Mouse (Mus musculus) embryonic fibroblast, embryonic 13.5 days (primary cell): Measurements from ENCODE around the gene Slc37a1.

Experiments used
- CTCF ChIP-seq: IDR thresholded peaks from 2 replicates; pipeline ENCODE4 v1.5.1; 2011; ENCODE audit warnings: mild to moderate bottlenecking, control low read depth, low read length, moderate library complexity, borderline replicate concordance; ENCODE audit not compliant: insufficient read depth
- POLR2A ChIP-seq: IDR thresholded peaks from 2 replicates; pipeline ENCODE4 v1.6.1; 2011; ENCODE audit warnings: low read depth, mild to moderate bottlenecking, control low read depth, low read length, moderate library complexity

DNA sequence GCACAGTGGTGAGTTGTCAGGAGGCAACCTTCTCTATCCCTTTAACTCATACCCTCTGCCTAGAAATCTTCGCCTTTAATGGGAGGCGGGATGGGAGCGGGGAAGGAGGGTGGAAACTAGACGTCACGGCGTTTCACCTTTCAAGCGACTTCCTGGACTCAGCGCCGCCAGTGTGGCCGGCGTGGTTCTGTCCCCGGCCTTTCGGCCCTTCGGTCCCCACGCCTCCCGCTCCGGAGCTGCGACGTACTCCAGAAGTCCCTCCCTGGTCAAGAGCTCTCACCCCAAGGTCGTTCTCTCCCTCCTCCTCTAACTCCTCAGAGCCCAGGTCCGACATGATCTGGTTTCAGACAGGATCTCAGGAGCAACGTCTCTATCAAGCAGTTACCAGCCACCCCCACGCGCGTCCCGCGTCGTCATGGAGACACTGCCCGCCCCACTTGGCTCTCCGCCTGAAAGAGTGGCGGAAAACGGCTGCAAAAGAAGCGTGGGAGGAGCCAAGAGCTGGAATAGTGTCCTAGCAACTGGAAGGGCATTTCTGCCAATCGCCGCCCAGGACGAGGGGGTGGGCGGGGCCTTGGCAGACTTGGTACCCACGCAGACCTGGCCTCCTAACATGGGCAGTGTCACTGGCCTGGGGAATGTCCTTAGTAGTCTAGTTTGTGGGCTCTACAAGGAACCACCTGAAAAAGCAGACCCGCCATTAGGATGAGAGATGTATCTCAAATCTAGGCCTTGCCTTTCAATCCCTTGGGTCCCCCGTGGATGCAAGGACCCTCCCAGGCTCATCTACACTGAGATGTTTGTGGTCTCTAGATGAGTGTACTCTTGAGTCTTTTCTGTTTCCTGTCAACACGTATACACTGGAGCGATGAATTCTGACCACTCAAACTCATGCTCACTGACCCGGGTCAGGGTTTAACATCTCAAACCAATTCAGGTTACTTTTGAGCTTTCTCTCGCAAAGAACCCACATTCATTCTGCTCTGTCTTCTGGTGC is 9.4 kb upstream of the Slc37a1 start, which contains the start of gene Rsph1:
- no peak for TF ChIP-seq CTCF
- no peak for TF ChIP-seq POLR2A
